Mouse (Mus musculus) lung, postnatal 14 days (tissue): Measurements from ENCODE around the gene Kcnb1.

ENCODE experiments used
- DNase-seq: peaks from one replicate; pipeline ENCODE4 v3.0.0; 2021

Gene Kcnb1

GRCm38 (mm10) chr2:167162516-167163021 is 27.4 kb downstream of the Kcnb1 start:
- peak; percentile 38 for DNase-seq

DNA sequence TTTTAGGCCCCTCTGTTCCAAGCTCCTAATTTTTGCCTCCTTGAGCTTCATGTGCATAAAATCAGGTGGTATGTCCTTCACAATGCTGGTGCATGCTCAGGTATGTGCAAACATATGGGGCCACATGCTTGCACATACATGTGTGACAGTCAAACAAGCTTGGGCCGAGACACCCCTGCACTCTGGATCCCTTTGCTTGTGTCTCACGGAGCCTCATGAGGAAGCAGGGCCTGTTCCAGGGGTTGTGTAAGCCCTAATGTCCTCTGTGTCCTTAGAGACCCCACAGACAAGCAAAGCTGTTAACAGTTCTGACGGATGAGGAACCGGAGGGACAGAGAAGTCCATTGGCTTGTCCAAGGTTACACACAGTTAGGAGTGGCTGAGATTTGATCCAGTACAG is 30.2 kb downstream of the Kcnb1 start:
- DNase-seq = no peak

DNA sequence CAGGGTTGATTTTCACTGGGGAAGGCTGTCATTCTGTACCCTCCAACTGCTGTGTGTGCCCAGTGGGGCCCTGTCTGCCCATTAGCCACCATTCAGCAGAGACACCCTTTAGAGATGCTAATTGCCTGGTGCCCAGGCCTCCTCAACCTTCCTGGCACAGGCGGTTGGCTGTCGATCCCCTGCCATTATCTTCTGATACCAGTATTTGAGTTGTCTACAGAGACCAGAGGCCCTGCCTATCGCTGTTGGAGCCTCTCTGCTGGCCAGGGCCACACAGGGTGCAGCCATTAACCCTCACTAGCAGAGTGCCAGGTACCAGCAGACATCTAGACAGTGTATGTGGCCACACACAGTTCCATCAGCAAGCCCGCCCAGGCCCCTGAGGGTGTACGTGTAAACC is 31.2 kb downstream of the Kcnb1 start:
- no peak for DNase-seq

DNA sequence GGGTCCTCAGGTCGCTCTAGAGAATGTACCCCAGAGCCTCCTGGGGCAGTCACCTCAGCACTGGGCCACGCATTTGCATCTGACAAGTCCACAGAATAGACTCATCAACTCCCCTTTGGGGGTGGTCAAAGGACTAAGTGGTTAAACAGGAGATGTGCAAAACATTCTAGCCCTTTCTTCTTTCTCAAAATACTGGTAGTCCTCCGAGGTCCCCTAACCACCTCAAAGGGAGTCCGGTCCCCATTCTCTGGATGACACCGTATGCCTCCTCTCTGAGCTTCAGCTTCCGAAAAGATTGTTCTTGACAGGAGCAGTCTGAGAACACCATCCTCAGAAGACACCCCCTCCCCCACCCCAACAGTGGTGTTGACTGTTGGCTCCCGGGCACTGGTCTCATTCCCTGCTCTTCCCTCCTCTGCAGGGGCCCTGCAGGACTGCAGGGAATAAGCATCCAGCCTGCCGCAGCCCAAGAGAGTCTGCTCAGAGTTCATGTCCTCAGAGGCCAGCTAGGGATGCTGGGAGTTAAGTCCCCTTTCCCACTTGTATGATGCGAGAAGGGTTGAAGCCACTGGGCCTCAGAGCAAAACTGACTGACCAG is 33.7 kb downstream of the Kcnb1 start:
- no peak for DNase-seq

- no peak for DNase-seq
Observed at GRCm38 (mm10) chr2:167155541-167155973, 34.4 kb downstream of the Kcnb1 start.

- no peak for DNase-seq
Observed at GRCm38 (mm10) chr2:167150880-167151279, 39.1 kb downstream of the Kcnb1 start.

- no peak for DNase-seq
Observed at GRCm38 (mm10) chr2:167150135-167150534, 39.8 kb downstream of the Kcnb1 start.

DNA sequence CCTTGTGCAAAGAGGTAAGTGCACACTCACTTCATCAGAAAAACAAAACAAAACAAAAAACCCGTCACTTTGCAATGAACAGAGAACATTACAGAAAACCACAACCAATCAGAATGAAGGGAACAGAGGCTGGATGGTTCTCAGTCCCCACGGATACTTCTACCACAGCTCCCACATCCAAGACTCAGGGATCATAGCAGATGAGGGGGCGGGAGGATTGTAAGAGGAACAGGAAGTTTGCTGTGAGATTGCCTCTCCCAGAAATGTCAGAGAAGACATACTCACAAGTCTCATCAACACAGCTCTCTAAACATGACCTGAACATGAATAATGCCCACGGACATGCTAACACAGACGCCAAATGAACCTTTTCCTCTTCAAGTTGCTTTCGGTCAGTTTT is 40.9 kb downstream of the Kcnb1 start:
- no peak for DNase-seq

DNA sequence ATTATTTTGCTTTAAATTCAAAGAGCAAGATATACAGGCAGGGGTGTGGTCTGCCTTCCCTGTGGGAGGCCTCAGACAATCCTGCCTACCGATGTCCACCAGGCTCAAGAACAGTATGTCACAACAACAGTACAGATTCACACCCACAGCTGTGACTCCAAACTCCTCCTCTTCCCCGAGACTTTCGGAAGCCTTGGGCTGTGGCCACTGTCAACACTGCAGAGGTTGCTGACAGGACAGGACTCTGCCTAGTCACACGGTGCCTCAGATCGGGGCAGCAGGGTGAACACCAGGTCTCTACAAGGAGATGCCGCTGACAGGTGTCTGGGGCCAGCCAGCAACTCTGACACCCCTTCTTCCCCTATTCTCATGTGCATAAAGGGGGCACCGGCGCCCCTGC is 42.2 kb downstream of the Kcnb1 start:
- no peak for DNase-seq

- no peak for DNase-seq
Observed at GRCm38 (mm10) chr2:167145904-167146303, 44.1 kb downstream of the Kcnb1 start.

DNA sequence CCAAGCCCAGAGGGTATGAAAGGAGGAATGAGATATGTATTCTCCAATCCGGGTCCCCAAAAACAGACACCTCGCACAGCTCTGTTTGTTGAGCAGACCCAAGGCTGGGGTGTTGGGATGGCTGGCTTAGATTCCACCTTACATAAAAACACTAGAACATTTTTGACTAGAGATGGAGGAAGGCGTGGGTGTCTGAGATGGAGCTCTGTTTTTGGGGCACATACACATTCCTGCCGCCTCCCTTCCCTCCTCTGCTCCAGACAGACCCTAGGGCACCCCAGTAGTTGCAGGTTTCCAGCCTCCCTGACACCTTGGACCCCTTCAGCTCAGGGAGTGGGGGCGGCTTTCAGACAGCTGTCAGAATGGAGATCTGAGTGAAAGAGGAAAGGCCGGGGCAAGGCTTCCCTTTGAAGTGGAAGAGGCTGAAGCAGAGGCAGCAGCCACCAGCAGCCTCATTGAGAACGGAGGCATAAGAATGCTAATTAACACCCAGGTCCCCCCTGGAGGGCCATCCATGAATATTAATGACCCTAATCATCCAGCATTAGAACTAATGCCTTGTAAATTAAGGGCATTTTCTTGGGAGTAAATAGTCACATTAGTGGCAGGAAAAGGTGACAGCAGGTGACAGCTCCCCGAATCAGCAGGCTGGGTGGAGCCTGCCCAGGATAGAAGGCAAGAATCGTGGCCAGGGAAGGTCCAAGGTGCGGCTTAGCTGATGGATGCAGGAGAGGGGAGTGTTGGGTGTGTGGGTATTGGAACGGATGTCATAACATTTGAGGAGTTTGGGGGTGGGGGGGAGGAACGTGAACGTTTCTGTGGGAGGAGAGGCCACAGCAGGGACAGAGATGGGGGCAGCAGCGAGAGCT is 45.3 kb downstream of the Kcnb1 start:
- DNase-seq = no peak

DNA sequence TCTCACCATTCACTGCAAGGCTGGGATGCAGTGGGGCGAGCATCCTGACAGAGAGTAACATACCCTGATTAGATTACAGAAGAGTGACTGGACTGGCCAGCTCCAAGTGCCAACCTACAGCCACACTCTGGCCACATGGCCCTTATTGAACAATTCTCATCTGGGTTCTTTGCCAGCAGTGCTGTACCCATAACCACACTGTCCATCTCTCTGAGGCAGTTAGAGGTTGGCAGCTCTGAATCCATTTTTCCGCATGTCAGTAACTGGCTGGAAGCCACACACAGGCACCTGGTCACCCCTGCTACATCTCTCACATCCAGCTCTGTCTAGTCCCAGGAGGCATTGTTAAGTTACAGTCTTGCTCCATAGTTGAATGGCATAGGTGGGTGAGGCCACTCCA is 46.0 kb downstream of the Kcnb1 start:
- DNase-seq = no peak

- no peak for DNase-seq
Observed at GRCm38 (mm10) chr2:167142282-167142681, 47.7 kb downstream of the Kcnb1 start.

DNA sequence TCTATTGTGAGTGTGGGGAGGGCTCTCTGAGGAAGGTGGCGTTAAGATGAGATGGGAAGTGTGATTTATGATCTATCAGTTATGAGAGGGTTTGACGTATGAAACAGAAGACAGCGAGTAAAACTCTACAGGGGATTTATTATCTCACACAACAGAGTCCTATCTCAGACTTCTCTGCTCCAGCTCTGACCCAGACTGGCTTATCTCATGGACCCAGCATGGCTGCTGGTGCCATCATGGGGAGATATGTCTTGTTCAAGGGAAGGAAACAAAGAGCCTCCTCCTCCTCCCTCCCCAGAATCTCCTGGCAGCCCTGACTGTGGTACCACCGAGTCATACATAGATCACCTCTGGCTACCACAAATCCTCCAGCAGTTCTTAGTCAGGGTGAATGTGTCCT is 48.1 kb downstream of the Kcnb1 start:
- DNase-seq = no peak

- no peak for DNase-seq
Observed at GRCm38 (mm10) chr2:167139801-167140269, 50.1 kb downstream of the Kcnb1 start.

DNA sequence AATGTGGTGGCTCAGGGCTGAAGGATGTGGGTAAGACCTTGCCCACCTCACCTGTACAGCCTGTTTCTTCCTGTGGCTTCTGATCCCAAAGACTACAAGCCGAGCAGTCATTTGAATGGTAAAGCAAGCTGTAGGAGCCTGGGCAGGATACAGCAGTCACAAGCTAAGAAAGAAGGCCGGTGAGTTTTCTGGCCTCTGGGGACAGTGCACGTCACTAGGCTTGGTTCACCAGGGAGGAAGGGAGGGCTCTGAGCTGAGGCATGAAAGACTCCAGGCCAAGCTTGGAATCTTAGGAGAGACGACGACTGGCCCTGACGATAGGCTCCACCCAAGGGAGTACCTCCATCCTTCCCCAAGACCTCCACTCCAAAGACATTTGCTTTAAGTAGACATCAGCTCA is 51.3 kb downstream of the Kcnb1 start:
- no peak for DNase-seq

DNA sequence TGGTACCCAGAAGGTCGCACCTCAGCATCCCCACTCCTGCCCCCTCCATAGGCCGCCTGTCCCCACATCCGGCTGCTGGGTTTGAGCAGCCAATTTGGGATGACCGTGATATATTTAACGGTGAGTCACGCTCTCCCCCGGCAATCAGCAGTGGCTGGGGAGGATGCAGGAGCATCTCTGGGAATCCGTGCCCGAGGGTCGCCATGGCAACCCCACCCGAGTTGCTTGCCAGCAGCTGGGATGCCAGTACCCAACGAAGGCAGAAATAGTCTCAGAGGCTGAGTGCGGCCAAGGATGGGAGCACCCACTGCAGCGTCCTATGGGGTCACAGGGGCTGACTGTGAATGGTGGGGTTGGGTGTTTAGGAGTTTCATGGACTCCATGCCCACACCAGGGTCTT is 53.0 kb downstream of the Kcnb1 start:
- DNase-seq = no peak

GRCm38 (mm10) chr2:167132041-167132440 is 57.9 kb downstream of the Kcnb1 start:
- no peak for DNase-seq

- DNase-seq = peak; percentile 4
Observed at GRCm38 (mm10) chr2:167130050-167130770, 59.7 kb downstream of the Kcnb1 start.

GRCm38 (mm10) chr2:167129608-167129955 is 60.4 kb downstream of the Kcnb1 start:
- peak; percentile 27 for DNase-seq

GRCm38 (mm10) chr2:167128699-167129607 is 61.0 kb downstream of the Kcnb1 start:
- DNase-seq = peak; percentile 64

GRCm38 (mm10) chr2:167127404-167127803 is 62.6 kb downstream of the Kcnb1 start:
- DNase-seq = peak; percentile 14
